Mouse (Mus musculus) CH12.LX (cell line): ENCODE measurements around the gene Maml1. TPM values are rescaled to one million over a fixed set of nuclear protein-coding genes. Genes with fewer than 3 reads are reported as not detected.

ENCODE experiments used
- DNase-seq: peaks from one replicate; pipeline ENCODE4 v3.0.0-alpha.2; 2013; ENCODE audit errors: extremely low read depth
- H3K27ac ChIP-seq: 2 replicates; pipeline ENCODE4 v1.5.1; 2012; ENCODE audit warnings: low read depth, mild to moderate bottlenecking, control low read depth, moderate library complexity; ENCODE audit not compliant: insufficient read depth
- H3K27me3 ChIP-seq: replicated peaks from 2 replicates; pipeline ENCODE3; 2012; ENCODE audit warnings: inconsistent platforms
- H3K36me3 ChIP-seq, 2 experiments: replicated peaks in 1 of 2; 2 replicates each; pipeline versions ENCODE3 to v1.6.1; 2012; ENCODE audit warnings: inconsistent platforms in 1 of 2, low read length in 1 of 2, mild to moderate bottlenecking in 1 of 2, mixed read lengths in 1 of 2, moderate library complexity in 1 of 2; ENCODE audit not compliant: control insufficient read depth in 1 of 2, insufficient read depth in 1 of 2
- H3K4me1 ChIP-seq, 2 experiments: 2 replicates each; pipeline ENCODE4 v1.6.1; 2012; ENCODE audit warnings: inconsistent platforms in 1 of 2, moderate library complexity in 1 of 2; ENCODE audit not compliant: insufficient read depth in 2 of 2, control insufficient read depth in 1 of 2
- H3K4me2 ChIP-seq: 2 replicates; pipeline ENCODE4 v1.6.1; 2012; ENCODE audit warnings: low read depth, mild to moderate bottlenecking, control low read depth; ENCODE audit not compliant: poor library complexity, insufficient read depth, severe bottlenecking
- H3K4me3 ChIP-seq, 3 experiments: fragments of 150-350 bp in 1 of 3; sonication (generic) in 1 of 3; replicated peaks in 1 of 3; 2 replicates each; pipeline versions ENCODE3 to v1.5.1; 2011 to 2012; ENCODE audit warnings: low read depth in 2 of 3, low read length in 2 of 3, mild to moderate bottlenecking in 2 of 3, moderate library complexity in 2 of 3, control low read depth in 1 of 3, improper control_type of control experiment in 1 of 3, inconsistent platforms in 1 of 3, mixed read lengths in 1 of 3; ENCODE audit not compliant: poor library complexity in 1 of 3
- H3K79me2 ChIP-seq: replicated peaks from 2 replicates; pipeline ENCODE4 v1.6.1; 2012; ENCODE audit warnings: mild to moderate bottlenecking, moderate library complexity; ENCODE audit not compliant: control insufficient read depth, poor library complexity, insufficient read depth, severe bottlenecking; ENCODE audit errors: extremely low read depth
- H3K9ac ChIP-seq: 2 replicates; pipeline ENCODE4 v1.6.1; 2012; ENCODE audit warnings: low read depth, mild to moderate bottlenecking, control low read depth, moderate library complexity; ENCODE audit not compliant: insufficient read depth
- H3K9me3 ChIP-seq: replicated peaks from 2 replicates; pipeline ENCODE3; 2012; ENCODE audit warnings: low read length, inconsistent platforms, mixed read lengths
- BHLHE40 ChIP-seq: IDR thresholded peaks from 2 replicates; pipeline ENCODE4 v1.6.1; 2011; ENCODE audit warnings: mild to moderate bottlenecking, low read depth, low read length, improper control_type of control experiment
- CTCF ChIP-seq, 2 experiments: IDR thresholded peaks in 1 of 2; conservative IDR thresholded peaks in 1 of 2; 2 replicates each; pipeline ENCODE4 v1.5.1; 2011 to 2012; ENCODE audit warnings: low read depth in 2 of 2, low read length in 2 of 2, improper control_type of control experiment in 1 of 2, inconsistent platforms in 1 of 2, mild to moderate bottlenecking in 1 of 2, moderate library complexity in 1 of 2
- EP300 ChIP-seq: IDR thresholded peaks from 2 replicates; pipeline ENCODE4 v1.6.1; 2011; ENCODE audit warnings: low read length, improper control_type of control experiment
- GABPA ChIP-seq: IDR thresholded peaks from 2 replicates; pipeline ENCODE4 v1.6.1; 2012; ENCODE audit warnings: low read depth, low read length, improper control_type of control experiment, inconsistent platforms; ENCODE audit not compliant: insufficient replicate concordance
- HCFC1 ChIP-seq: IDR thresholded peaks from 2 replicates; pipeline ENCODE4 v1.6.1; 2012; ENCODE audit warnings: low read depth, mild to moderate bottlenecking, inconsistent platforms, low read length, improper control_type of control experiment
- MAFK ChIP-seq: IDR thresholded peaks from 2 replicates; pipeline ENCODE4 v1.6.1; 2011; ENCODE audit warnings: low read length, improper control_type of control experiment; ENCODE audit not compliant: insufficient replicate concordance
- MXI1 ChIP-seq: IDR thresholded peaks from 2 replicates; pipeline ENCODE4 v1.6.1; 2011; ENCODE audit warnings: mild to moderate bottlenecking, low read depth, low read length, improper control_type of control experiment
- NELFE ChIP-seq: IDR thresholded peaks from 2 replicates; pipeline ENCODE4 v1.6.1; 2011; ENCODE audit warnings: low read depth, low read length, improper control_type of control experiment
- NRF1 ChIP-seq: IDR thresholded peaks from 2 replicates; pipeline ENCODE4 v1.6.1; 2014; ENCODE audit warnings: low read depth, mild to moderate bottlenecking, inconsistent platforms, low read length, improper control_type of control experiment, moderate library complexity
- SIN3A ChIP-seq: IDR thresholded peaks from 2 replicates; pipeline ENCODE4 v1.6.1; 2012; ENCODE audit warnings: low read length, improper control_type of control experiment, inconsistent platforms
- TBP ChIP-seq: conservative IDR thresholded peaks from 2 replicates; pipeline ENCODE4 v1.6.1; 2011; ENCODE audit warnings: low read depth, low read length, improper control_type of control experiment
- USF1 ChIP-seq: IDR thresholded peaks from 2 replicates; pipeline ENCODE4 v1.6.1; 2014; ENCODE audit warnings: low read depth, mild to moderate bottlenecking, inconsistent platforms, low read length, improper control_type of control experiment
- ZMIZ1 ChIP-seq: IDR thresholded peaks from 2 replicates; pipeline ENCODE4 v1.6.1; 2012; ENCODE audit warnings: low read depth, mild to moderate bottlenecking, inconsistent platforms, low read length, improper control_type of control experiment
- dilution Hi-C: fragments of 300-500 bp; cut with MboI; formaldehyde crosslinking; loops from 2 replicates; pipeline ENCODE4 v1.14.3; 2020; ENCODE audit warnings: low sequenced_read_pairs; ENCODE audit not compliant: extremely low pct_unique_long_range_greater_than_20kb, extremely low pct_ligation_motif_present
- in situ Hi-C: fragments of 300-500 bp; cut with MboI; formaldehyde crosslinking; loops from 3 replicates; pipeline ENCODE4 v1.14.3; 2019; ENCODE audit warnings: low sequenced_read_pairs, low pct_ligation_motif_present, low pct_unique_long_range_greater_than_20kb, mixed read lengths
- polyA plus RNA-seq: library from polyadenylated mRNA; unstranded; fragments of >175 nt; gene quantifications from 2 replicates; pipeline ENCODE4 v1.2.1, GENCODE M21; 2012; ENCODE audit warnings: low read depth; ENCODE audit not compliant: insufficient read length
- total RNA-seq, 2 experiments: library from RNA; depleted of rRNA; stranded (reverse); fragments of 300-350 nt in 1 of 2; fragments of >200 nt in 1 of 2; gene quantifications; 2 replicates each; pipeline ENCODE4 v1.2.3; 2012 to 2014

The Maml1 gene
- total and polyA plus RNA-seq, 3 experiments: 2.2 to 9.7 (median 5.4) TPM

DNA sequence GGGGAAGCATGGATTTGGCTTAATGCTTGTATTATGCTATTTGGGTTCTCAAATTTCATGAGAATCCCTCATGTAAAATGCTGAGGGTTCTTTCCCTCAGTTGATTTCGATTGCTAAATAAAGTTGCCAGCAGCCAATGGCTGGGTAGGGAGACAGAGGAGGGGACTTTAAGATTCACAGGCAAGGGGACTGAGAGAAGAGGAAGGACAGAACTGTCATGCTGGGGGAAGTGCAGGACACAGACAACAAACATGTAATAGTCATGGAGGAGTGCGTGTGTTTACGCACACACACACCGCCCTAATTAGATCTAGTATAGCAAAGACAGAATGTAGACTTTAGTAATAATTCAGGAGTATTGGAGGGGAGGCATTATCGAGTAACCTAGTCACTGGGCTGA lies 6.8 kb downstream of the Maml1 start:
- dilution Hi-C loops: no loop called here
- no peak overlapping the region for H3K27ac ChIP-seq
- in situ Hi-C loops: no loop called here
- no peak overlapping the region for H3K4me3 ChIP-seq
- DNase-seq: no peak
- H3K9ac ChIP-seq: no peak overlapping the region
- peaks cover 31 to 61% of the 10 kb centered on the region in 2 experiments for H3K36me3 ChIP-seq
- H3K27me3 ChIP-seq: no peaks in the 10 kb centered on the region
- no peak overlapping the region for H3K4me2 ChIP-seq
- peaks cover 32% of the 10 kb centered on the region for H3K79me2 ChIP-seq
- H3K4me1 ChIP-seq: peaks cover 10 to 60% of the 10 kb centered on the region in 2 experiments
- H3K9me3 ChIP-seq: peaks cover 7% of the 10 kb centered on the region
- TF ChIP-seq BHLHE40 (no peak), NRF1 (no peak), CTCF (conservative IDR thresholded peaks at IDR 0.05 in 1 of 2, IDR thresholded peaks at IDR 0.05 in 1 of 2; ENCODE audit: low read depth in 2 of 2, low read length in 2 of 2) (no peak)
- TF ChIP-seq, all 38 proteins: peak for 0

DNA sequence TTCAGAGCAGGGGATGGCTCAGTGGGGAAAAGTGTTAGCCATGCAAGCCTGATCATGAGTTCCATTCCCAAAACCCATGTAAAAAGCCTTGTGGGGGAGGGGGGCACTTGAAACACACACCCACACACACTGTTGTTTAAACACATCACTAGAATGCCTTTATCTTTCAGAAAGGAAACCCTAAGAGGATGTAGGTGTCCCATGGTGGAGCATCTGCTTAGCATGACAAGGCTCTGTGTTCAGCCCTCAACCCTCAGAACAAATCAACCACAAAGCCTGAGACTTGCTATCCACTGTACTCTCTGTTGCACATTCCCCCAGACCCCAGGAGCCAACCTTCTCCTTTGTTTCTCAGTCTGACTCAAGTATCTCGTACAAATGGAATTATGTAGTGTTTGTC lies 12.1 kb downstream of the Maml1 start:
- H3K9ac ChIP-seq: no peak overlapping the region
- dilution Hi-C loops (no loop called here), in situ Hi-C loops (no loop called here)
- no peak for DNase-seq
- peaks cover 5% of the 10 kb centered on the region; the same call in 1 of the 2 replicates for H3K79me2 ChIP-seq
- H3K4me3 ChIP-seq: no peak overlapping the region
- no peaks in the 10 kb centered on the region for H3K27me3 ChIP-seq
- TF ChIP-seq MAFK (no peak), EP300 (no peak), ZMIZ1 (no peak)
- H3K27ac ChIP-seq: no peak overlapping the region
- peaks cover 9 to 31% of the 10 kb centered on the region in 2 experiments for H3K4me1 ChIP-seq
- H3K36me3 ChIP-seq: peaks cover 17 to 53% of the 10 kb centered on the region in 2 experiments
- H3K4me2 ChIP-seq: no peak overlapping the region
- H3K9me3 ChIP-seq: peaks cover 2% of the 10 kb centered on the region

DNA sequence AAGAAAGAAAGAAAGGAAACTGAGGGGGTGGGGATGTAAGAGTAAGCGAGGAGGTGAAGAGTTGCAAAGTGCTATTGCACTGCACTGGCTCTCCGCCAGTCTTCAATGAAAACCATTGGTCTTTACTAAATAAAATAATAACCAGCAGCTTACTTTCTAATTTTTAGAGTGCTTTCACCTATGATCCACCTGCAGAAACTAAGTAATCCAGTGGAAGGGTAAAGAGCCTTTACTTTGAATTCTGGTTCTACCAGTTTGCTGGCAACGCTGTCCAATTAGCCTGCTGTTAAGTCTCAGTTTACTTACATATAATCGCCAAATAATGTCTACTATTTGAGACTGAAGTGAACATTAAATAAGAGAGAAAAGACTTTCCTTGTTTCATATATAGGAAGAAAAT lies 13.1 kb downstream of the Maml1 start:
- in situ Hi-C loops: no loop called here
- dilution Hi-C loops: no loop called here

More for the DNA sequence above, 13.1 kb downstream of the Maml1 start:
- H3K4me1 ChIP-seq: peaks cover 10 to 40% of the 10 kb centered on the region in 2 experiments
- TF ChIP-seq TBP (no peak), MXI1 (no peak), NELFE (no peak), SIN3A (no peak), GABPA (no peak), HCFC1 (no peak), USF1 (no peak), CTCF (conservative IDR thresholded peaks at IDR 0.05 in 1 of 2, IDR thresholded peaks at IDR 0.05 in 1 of 2; ENCODE audit: low read depth in 2 of 2, low read length in 2 of 2) (no peak)
- TF ChIP-seq, all 38 proteins: peak for 0
- Histone ChIP-seq H3K4me2 (no peak overlapping the region), H3K27me3 (no peaks in the 10 kb centered on the region), H3K9ac (no peak overlapping the region), H3K36me3 (peaks cover 17 to 55% of the 10 kb centered on the region in 2 experiments), H3K4me3 (no peak overlapping the region), H3K27ac (no peak overlapping the region), H3K9me3 (peaks cover 2% of the 10 kb centered on the region), H3K79me2 (peaks cover 2% of the 10 kb centered on the region; the same call in 1 of the 2 replicates)
- no peak for DNase-seq
